Mouse (Mus musculus) megakaryocyte, adult 5-6 weeks (primary cell): ENCODE data around the gene Hist1h2ap. TPM values are rescaled to one million over a fixed set of nuclear protein-coding genes. Genes with fewer than 3 reads are reported as not detected.

Experiments
- ATAC-seq: 2 replicates; pipeline ENCODE4 v1.8.0; 2016; ENCODE audit warnings: mild to moderate bottlenecking, inconsistent platforms; ENCODE audit not compliant: poor library complexity, severe bottlenecking
- total RNA-seq, 2 experiments: library from RNA; stranded (forward) in 1 of 2; stranded (reverse) in 1 of 2; fragments of 153-499, 151-499 nt in 1 of 2; fragments of 221-1000, 200-1000 nt in 1 of 2; gene quantifications; 2 replicates each; pipeline versions ENCODE4 v1.2.3 to v1.2.4; 2015 to 2017

Hist1h2ap gene
- total RNA-seq, 2 experiments from 2014 or later, result 142 to 857 TPM

GRCm38 (mm10) chr13:21811074-21811473 is 22.2 kb downstream of the Hist1h2ap start:
- ATAC-seq, result 0 out of 2 replicates have a peak, but pooled peaks have one; percentile 3

- ATAC-seq, result peak; percentile 79
These were observed 23.2 kb downstream of the Hist1h2ap start, which contains the start of the genes Hist1h2bq and Hist1h2ao for GRCm38 (mm10) chr13:21810073-21810472. TSS of gene Hist1h2bq (minus strand) at chr13:21810197. TSS of gene Hist1h2ao (plus strand) at chr13:21810465.

- ATAC-seq, result peak; percentile 96
These were observed 30.2 kb downstream of the Hist1h2ap start for GRCm38 (mm10) chr13:21803058-21803457.

- peak; percentile 87 for ATAC-seq
These were observed 36.1 kb downstream of the Hist1h2ap start for GRCm38 (mm10) chr13:21797163-21797562.

- no peak for ATAC-seq
These were observed 37.7 kb downstream of the Hist1h2ap start for GRCm38 (mm10) chr13:21795584-21795983.

GRCm38 (mm10) chr13:21790601-21791283 is 42.6 kb downstream of the Hist1h2ap start:
- ATAC-seq, result no peak

GRCm38 (mm10) chr13:21789925-21790324 is 43.4 kb downstream of the Hist1h2ap start:
- ATAC-seq, result no peak

GRCm38 (mm10) chr13:21787760-21788593 is 45.3 kb downstream of the Hist1h2ap start:
- ATAC-seq, result no peak

- ATAC-seq, result peak; percentile 90
These were observed 46.2 kb downstream of the Hist1h2ap start, which contains the start of the genes Hist1h2an and Hist1h2bp for GRCm38 (mm10) chr13:21786899-21787629. TSS of gene Hist1h2an (minus strand) at chr13:21787218. TSS of gene Hist1h2bp (plus strand) at chr13:21787461.

- no peak for ATAC-seq
These were observed 47.0 kb downstream of the Hist1h2ap start for GRCm38 (mm10) chr13:21786189-21786898.

GRCm38 (mm10) chr13:21784311-21784710 is 49.0 kb downstream of the Hist1h2ap start:
- ATAC-seq, result no peak

GRCm38 (mm10) chr13:21783734-21784161 is 49.6 kb downstream of the Hist1h2ap start:
- no peak for ATAC-seq

GRCm38 (mm10) chr13:21783255-21783617 is 50.1 kb downstream of the Hist1h2ap start, which contains the start of gene Hist1h3i:
TSS of gene Hist1h3i (minus strand) at chr13:21783370.
- peak; percentile 44 for ATAC-seq

Other genes starting within 250 kb of the Hist1h2ap start
- gene Olfr1362, start 219.5 kb downstream of the Hist1h2ap start, total RNA-seq (2015), result not detected in 2 replicates
- gene Olfr1362, start 219.5 kb downstream of the Hist1h2ap start, total RNA-seq (2017), result not detected in 2 replicates
- not detected in 2 replicates for gene Olfr11, start 191.0 kb downstream of the Hist1h2ap start, total RNA-seq (2015)
- gene Olfr11, start 191.0 kb downstream of the Hist1h2ap start, total RNA-seq (2017), result not detected in 2 replicates
- gene Olfr1361, start 170.1 kb downstream of the Hist1h2ap start, total RNA-seq (2015), result not detected in 2 replicates
- not detected in 2 replicates for gene Olfr1361, start 170.1 kb downstream of the Hist1h2ap start, total RNA-seq (2017)
- gene Olfr1360, start 156.1 kb downstream of the Hist1h2ap start, total RNA-seq (2015), result not detected in 2 replicates
- gene Olfr1360, start 156.1 kb downstream of the Hist1h2ap start, total RNA-seq (2017), result not detected in 2 replicates
- not detected in 2 replicates for gene Olfr1359, start 135.4 kb downstream of the Hist1h2ap start, total RNA-seq (2015)
- gene Olfr1359, start 135.4 kb downstream of the Hist1h2ap start, total RNA-seq (2017), result not detected in 2 replicates
- 262 and 280 TPM in 2 replicates for gene Hist1h2bl, start 117.4 kb downstream of the Hist1h2ap start, total RNA-seq (2015)
- gene Hist1h2bl, start 117.4 kb downstream of the Hist1h2ap start, total RNA-seq (2017), result 409 and 426 TPM in 2 replicates
- gene Hist1h2ai, start 117.1 kb downstream of the Hist1h2ap start, total RNA-seq (2015), result 5.0 and 7.6 TPM in 2 replicates
- 3,924 and 4,338 TPM in 2 replicates for gene Hist1h2ai, start 117.1 kb downstream of the Hist1h2ap start, total RNA-seq (2017)
- gene Hist1h3h, start 115.8 kb downstream of the Hist1h2ap start, total RNA-seq (2015), result 37.0 and 141 TPM in 2 replicates
- gene Hist1h3h, start 115.8 kb downstream of the Hist1h2ap start, total RNA-seq (2017), result 82.6 and 194 TPM in 2 replicates
- gene Hist1h2bm, start 111.5 kb downstream of the Hist1h2ap start, total RNA-seq (2015), result 139 and 162 TPM in 2 replicates
- gene Hist1h2bm, start 111.5 kb downstream of the Hist1h2ap start, total RNA-seq (2017), result 615 and 635 TPM in 2 replicates
- 5.8 and 10.7 TPM in 2 replicates for gene Hist1h4j, start 98.4 kb downstream of the Hist1h2ap start, total RNA-seq (2015)
- 595 and 644 TPM in 2 replicates for gene Hist1h4j, start 98.4 kb downstream of the Hist1h2ap start, total RNA-seq (2017)
- 97.3 and 158 TPM in 2 replicates for gene Hist1h4k, start 83.0 kb downstream of the Hist1h2ap start, total RNA-seq (2015)
- gene Hist1h4k, start 83.0 kb downstream of the Hist1h2ap start, total RNA-seq (2017), result 2,083 and 3,751 TPM in 2 replicates
- 141 and 258 TPM in 2 replicates for gene Hist1h2ak, start 79.7 kb downstream of the Hist1h2ap start, total RNA-seq (2015)
- 1,551 and 1,637 TPM in 2 replicates for gene Hist1h2ak, start 79.7 kb downstream of the Hist1h2ap start, total RNA-seq (2017)
- gene Hist1h2bn, start 79.4 kb downstream of the Hist1h2ap start, total RNA-seq (2015), result 318 and 331 TPM in 2 replicates
- 1,434 and 1,651 TPM in 2 replicates for gene Hist1h2bn, start 79.4 kb downstream of the Hist1h2ap start, total RNA-seq (2017)
- gene Hist1h1b, start 52.9 kb downstream of the Hist1h2ap start, total RNA-seq (2015), result 792 and 803 TPM in 2 replicates
- 2,001 and 2,565 TPM in 2 replicates for gene Hist1h1b, start 52.9 kb downstream of the Hist1h2ap start, total RNA-seq (2017)
- 290 and 369 TPM in 2 replicates for gene Hist1h3i, start 50.1 kb downstream of the Hist1h2ap start, total RNA-seq (2015)
- gene Hist1h3i, start 50.1 kb downstream of the Hist1h2ap start, total RNA-seq (2017), result 211 and 245 TPM in 2 replicates
- 5.6 TPM in 1 of 2 replicates, not detected in the other for gene Hist1h2an, start 46.3 kb downstream of the Hist1h2ap start, total RNA-seq (2015)
- gene Hist1h2an, start 46.3 kb downstream of the Hist1h2ap start, total RNA-seq (2017), result 740 and 806 TPM in 2 replicates
- 15.3 and 29.2 TPM in 2 replicates for gene Hist1h2bp, start 46.0 kb downstream of the Hist1h2ap start, total RNA-seq (2015)
- 50.7 and 60.8 TPM in 2 replicates for gene Hist1h2bp, start 46.0 kb downstream of the Hist1h2ap start, total RNA-seq (2017)
- 340 and 370 TPM in 2 replicates for gene Hist1h2bq, start 23.3 kb downstream of the Hist1h2ap start, total RNA-seq (2015)
- gene Hist1h2bq, start 23.3 kb downstream of the Hist1h2ap start, total RNA-seq (2017), result 37.2 and 71.4 TPM in 2 replicates
- gene Hist1h2ao, start 23.0 kb downstream of the Hist1h2ap start, total RNA-seq (2015), result 149 and 256 TPM in 2 replicates
- gene Hist1h2ao, start 23.0 kb downstream of the Hist1h2ap start, total RNA-seq (2017), result 2,161 and 2,311 TPM in 2 replicates
- gene Hist1h4m, start 21.8 kb downstream of the Hist1h2ap start, total RNA-seq (2015), result 67.9 and 71.7 TPM in 2 replicates
- gene Hist1h4m, start 21.8 kb downstream of the Hist1h2ap start, total RNA-seq (2017), result 1,995 and 3,050 TPM in 2 replicates
- 60.0 and 63.1 TPM in 2 replicates for gene Hist1h4n, start 1.3 kb downstream of the Hist1h2ap start, total RNA-seq (2015)
- gene Hist1h4n, start 1.3 kb downstream of the Hist1h2ap start, total RNA-seq (2017), result 1,683 and 2,067 TPM in 2 replicates
- 322 and 378 TPM in 2 replicates for gene Hist1h2br, start 236 bp upstream of the Hist1h2ap start, total RNA-seq (2015)
- gene Hist1h2br, start 236 bp upstream of the Hist1h2ap start, total RNA-seq (2017), result 273 and 294 TPM in 2 replicates
- 0.23 and 0.36 TPM in 2 replicates for gene Zfp184, start 111.6 kb upstream of the Hist1h2ap start, total RNA-seq (2015)
- 0.65 TPM in 1 of 2 replicates, not detected in the other for gene Zfp184, start 111.6 kb upstream of the Hist1h2ap start, total RNA-seq (2017)
- gene Pom121l2, start 147.7 kb upstream of the Hist1h2ap start, total RNA-seq (2015), result not detected in 2 replicates
- gene Pom121l2, start 147.7 kb upstream of the Hist1h2ap start, total RNA-seq (2017), result not detected in 2 replicates
- gene Prss16, start 176.2 kb upstream of the Hist1h2ap start, total RNA-seq (2015), result 3.7 and 4.3 TPM in 2 replicates
- 2.8 and 5.2 TPM in 2 replicates for gene Prss16, start 176.2 kb upstream of the Hist1h2ap start, total RNA-seq (2017)
- gene Hist1h2ah, start 202.1 kb upstream of the Hist1h2ap start, total RNA-seq (2015), result 0.91 and 1.1 TPM in 2 replicates
- 48.2 and 145 TPM in 2 replicates for gene Hist1h2ah, start 202.1 kb upstream of the Hist1h2ap start, total RNA-seq (2017)
- gene Hist1h2bk, start 202.4 kb upstream of the Hist1h2ap start, total RNA-seq (2015), result 78.9 and 108 TPM in 2 replicates
- gene Hist1h2bk, start 202.4 kb upstream of the Hist1h2ap start, total RNA-seq (2017), result 1,539 and 1,747 TPM in 2 replicates
- 34.9 and 43.5 TPM in 2 replicates for gene Hist1h4i, start 207.9 kb upstream of the Hist1h2ap start, total RNA-seq (2015)
- gene Hist1h4i, start 207.9 kb upstream of the Hist1h2ap start, total RNA-seq (2017), result 115 and 127 TPM in 2 replicates
- 43.5 and 58.5 TPM in 2 replicates for gene Hist1h2ag, start 209.4 kb upstream of the Hist1h2ap start, total RNA-seq (2015)
- 942 and 986 TPM in 2 replicates for gene Hist1h2ag, start 209.4 kb upstream of the Hist1h2ap start, total RNA-seq (2017)
- 57.4 and 58.7 TPM in 2 replicates for gene Hist1h2bj, start 209.7 kb upstream of the Hist1h2ap start, total RNA-seq (2015)
- 645 and 753 TPM in 2 replicates for gene Hist1h2bj, start 209.7 kb upstream of the Hist1h2ap start, total RNA-seq (2017)